Mouse (Mus musculus) neural tube, embryonic 13.5 days (tissue): Measurements from ENCODE around the gene 0610010K14Rik. TPM values are rescaled to one million over a fixed set of nuclear protein-coding genes. Genes with fewer than 3 reads are reported as not detected.

Experiments used
- ATAC-seq: fragments of 200-750 bp; cut with Nextera tagmentation; 2 replicates; pipeline ENCODE4 v1.8.0; 2017; ENCODE audit warnings: low read depth, mild to moderate bottlenecking, moderate TSS enrichment, moderate library complexity
- H3K27ac ChIP-seq: fragments of 300-500 bp; sonication (generic); replicated peaks from 2 replicates; pipeline ENCODE4 v1.5.1; 2015; ENCODE audit warnings: moderate library complexity, mild to moderate bottlenecking, inconsistent platforms
- H3K27me3 ChIP-seq: fragments of 300-500 bp; sonication (generic); 2 replicates; pipeline ENCODE4 v1.6.1; 2015; ENCODE audit warnings: mild to moderate bottlenecking, inconsistent platforms
- H3K36me3 ChIP-seq: fragments of 300-500 bp; sonication (generic); 2 replicates; pipeline ENCODE4 v1.6.1; 2015; ENCODE audit warnings: mild to moderate bottlenecking, inconsistent platforms
- H3K4me1 ChIP-seq: fragments of 300-500 bp; sonication (generic); replicated peaks from 2 replicates; pipeline ENCODE4 v1.6.1; 2015; ENCODE audit warnings: inconsistent platforms
- H3K4me2 ChIP-seq: fragments of 300-500 bp; sonication (generic); 2 replicates; pipeline ENCODE4 v1.6.1; 2015; ENCODE audit warnings: inconsistent platforms, mild to moderate bottlenecking, moderate library complexity
- H3K4me3 ChIP-seq: fragments of 300-500 bp; sonication (generic); 2 replicates; pipeline ENCODE4 v1.5.1; 2015; ENCODE audit warnings: mild to moderate bottlenecking, inconsistent platforms
- H3K9ac ChIP-seq: fragments of 300-500 bp; sonication (generic); 2 replicates; pipeline ENCODE4 v1.6.1; 2015; ENCODE audit warnings: moderate library complexity, mild to moderate bottlenecking, inconsistent platforms
- H3K9me3 ChIP-seq: fragments of 300-500 bp; sonication (generic); 2 replicates; pipeline ENCODE4 v1.6.1; 2016; ENCODE audit warnings: inconsistent platforms
- WGBS: fragments of 180-500 bp; shearing (Covaris S2); methylation state at CpG from one replicate; pipeline ENCODE4 v1.1.7; 2015; 5-methylcytosine and 5-hydroxymethylcytosine counted together
- polyA plus RNA-seq: library from polyadenylated mRNA; unstranded; fragments of >200 nt; fragmentation: Nextera tagmentation; extraction: Ambion mirVana; gene quantifications from 2 replicates; pipeline ENCODE4 v1.2.1, GENCODE M21; 2015

Gene 0610010K14Rik
- polyA plus RNA-seq, 1 experiment from 2014 or later = 174 TPM

DNA sequence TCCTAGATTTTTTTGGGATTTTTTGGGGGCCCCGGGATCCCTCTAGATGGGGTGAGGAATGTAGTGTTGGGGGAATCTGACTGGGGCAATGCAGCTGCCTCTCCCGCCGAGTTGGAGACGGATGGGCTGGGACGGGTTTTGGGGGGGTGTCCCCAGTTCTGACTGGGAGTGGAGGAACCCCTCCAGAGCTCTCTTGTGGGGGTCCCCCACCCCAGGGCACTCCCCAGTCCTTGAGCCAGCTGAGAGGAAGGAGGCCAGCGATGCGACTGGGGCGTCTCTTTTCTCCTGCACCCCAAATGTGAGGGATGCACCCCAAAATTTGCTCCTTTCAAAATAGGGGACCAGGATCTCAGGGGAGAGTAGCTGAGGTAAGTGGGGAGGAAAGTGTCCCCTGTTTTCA, 4.7 kb downstream of the 0610010K14Rik start:
- H3K9ac ChIP-seq = peak overlapping the region; percentile 71
- peaks cover 46% of the 10 kb centered on the region for H3K4me1 ChIP-seq
- 42% methylated on average over 8 of the region's 8 CpGs for WGBS
- H3K27me3 ChIP-seq = peaks cover 36% of the 10 kb centered on the region
- no peak overlapping the region for H3K27ac ChIP-seq
- H3K4me2 ChIP-seq = peak overlapping the region; percentile 53
- H3K36me3 ChIP-seq = peaks cover 20% of the 10 kb centered on the region
- no peak for ATAC-seq
- no peaks in the 10 kb centered on the region for H3K9me3 ChIP-seq
- peak overlapping the region; percentile 33 for H3K4me3 ChIP-seq

DNA sequence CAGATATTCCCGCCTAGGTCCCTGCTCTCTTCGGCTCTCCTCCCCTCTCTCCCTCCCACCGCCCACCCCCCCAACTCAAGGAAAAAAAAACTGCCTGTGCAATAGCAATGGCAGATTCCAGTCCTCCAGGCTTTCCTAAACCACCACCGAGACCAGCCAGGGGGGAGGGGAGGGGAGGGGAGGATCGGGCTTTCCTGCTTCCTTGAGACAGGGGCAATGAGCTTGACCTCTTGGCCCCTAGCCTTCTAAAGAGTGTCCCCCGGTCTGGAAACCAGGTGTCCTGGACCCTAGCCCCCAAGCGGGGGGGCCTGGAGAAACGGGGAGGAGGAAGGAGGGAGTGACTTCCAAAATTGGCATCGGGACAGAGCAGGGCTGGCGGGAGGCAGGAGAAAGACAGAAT, 5.2 kb downstream of the 0610010K14Rik start:
- WGBS = 9% methylated on average over 8 of the region's 10 CpGs
- no peak for ATAC-seq
- peaks cover 41% of the 10 kb centered on the region for H3K27me3 ChIP-seq

DNA sequence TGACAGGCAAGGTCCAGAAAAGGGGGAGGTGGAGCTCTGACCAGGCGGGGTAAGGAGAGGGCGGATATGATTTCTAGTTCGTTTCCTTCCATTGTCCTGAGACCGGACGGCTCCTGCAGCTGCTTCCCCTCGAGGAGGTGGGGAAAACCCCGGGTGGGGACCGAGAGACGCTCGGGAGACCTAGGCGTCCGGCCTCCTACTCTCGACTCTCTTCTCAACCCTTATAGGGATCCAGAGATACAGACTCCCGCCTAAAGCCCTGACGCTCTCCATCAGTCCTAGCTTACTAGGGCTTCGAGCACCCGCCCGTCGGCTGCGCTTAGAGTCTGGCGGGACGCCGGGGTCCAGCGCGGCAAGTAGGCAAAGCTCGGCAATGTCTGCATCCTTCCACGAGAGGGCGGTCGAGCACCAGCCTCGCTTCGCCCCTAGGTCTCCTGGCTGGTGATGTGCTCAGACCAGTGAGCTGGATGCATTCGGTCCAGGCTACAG, 7.4 kb downstream of the 0610010K14Rik start:
- Histone ChIP-seq H3K27me3 (peaks cover 63% of the 10 kb centered on the region), H3K36me3 (peaks cover 13% of the 10 kb centered on the region), H3K4me1 (peaks cover 45% of the 10 kb centered on the region), H3K27ac (peak overlapping the region; percentile 39; the same call in 1 of the 2 replicates), H3K9ac (no peak overlapping the region; the same call in 1 of the 2 replicates), H3K4me2 (peak overlapping the region; percentile 50), H3K9me3 (no peaks in the 10 kb centered on the region), H3K4me3 (peak overlapping the region; percentile 30; the same call in 1 of the 2 replicates)
- WGBS = 2% methylated on average over 32 of the region's 32 CpGs
- ATAC-seq = peak; percentile 19

More for the DNA sequence above, 5.2 kb downstream of the 0610010K14Rik start:
- H3K4me1 ChIP-seq = peaks cover 46% of the 10 kb centered on the region
- H3K4me2 ChIP-seq = peak overlapping the region; percentile 53
- H3K9ac ChIP-seq = peak overlapping the region; percentile 71
- H3K4me3 ChIP-seq = peak overlapping the region; percentile 33
- peaks cover 20% of the 10 kb centered on the region for H3K36me3 ChIP-seq
- no peaks in the 10 kb centered on the region for H3K9me3 ChIP-seq
- H3K27ac ChIP-seq = no peak overlapping the region

DNA sequence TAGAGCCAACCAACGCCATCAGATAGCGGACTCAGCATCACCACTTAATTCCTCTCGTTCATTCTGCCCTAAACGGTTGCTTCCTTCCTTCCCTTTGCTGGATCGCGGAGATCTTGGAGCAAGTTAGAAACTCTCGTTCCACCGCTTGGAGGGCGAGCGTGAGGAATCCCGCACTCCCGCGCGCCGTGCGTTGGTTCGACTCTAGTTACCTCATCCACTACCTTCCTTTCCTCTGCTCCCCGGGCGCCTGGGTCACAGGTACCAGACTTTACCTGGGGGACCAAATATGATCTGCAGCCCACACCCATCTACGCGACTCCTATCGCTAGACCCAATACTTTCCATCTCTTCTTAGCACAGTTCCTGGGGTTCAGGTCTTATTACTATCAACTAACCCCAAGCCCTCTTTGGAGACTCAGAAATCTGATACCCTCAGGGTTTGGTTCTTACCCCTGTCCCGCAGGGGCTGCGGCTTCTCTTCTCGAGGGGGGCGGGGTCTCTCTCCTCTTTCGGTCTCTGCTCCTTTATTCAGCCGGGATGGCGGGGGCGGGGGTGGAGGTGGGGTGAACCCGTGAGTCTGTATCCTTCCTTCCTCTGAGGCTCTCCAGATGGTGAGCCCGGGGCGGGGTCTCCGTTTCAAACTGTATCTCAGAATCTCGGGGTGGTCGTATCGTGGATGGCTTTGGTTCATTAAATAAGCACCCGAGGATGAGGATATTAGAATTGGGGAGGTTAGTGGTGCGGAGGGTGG, 8.3 kb downstream of the 0610010K14Rik start, which contains the start of gene Bcl6b:
Gene Bcl6b (minus strand): TSS at position 539 of the 751 bp plus-strand sequence.
- peak within 1 kb of the TSS; percentile 35 for H3K9ac ChIP-seq

DNA sequence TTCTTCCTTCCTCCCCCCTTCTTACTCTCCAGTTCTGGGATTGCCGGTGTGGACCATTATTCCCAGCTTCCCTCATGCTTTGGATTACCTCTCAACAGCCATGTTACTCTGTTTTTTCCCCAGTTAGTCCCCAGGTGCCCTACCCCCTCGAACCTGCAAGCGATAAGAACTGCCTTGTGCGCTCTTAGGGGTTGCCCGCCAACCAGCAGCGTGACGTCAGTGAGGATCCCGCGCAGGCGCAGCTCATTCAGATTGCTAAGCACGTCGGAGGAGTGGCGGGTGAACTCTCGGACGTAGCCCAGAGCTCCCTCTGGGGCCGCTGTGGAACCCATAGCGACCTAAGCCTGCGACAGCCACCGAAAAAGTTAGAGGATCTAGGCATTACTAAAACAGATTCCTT, 8.9 kb downstream of the 0610010K14Rik start:
- Histone ChIP-seq H3K9me3 (no peaks in the 10 kb centered on the region), H3K4me2 (peak overlapping the region; percentile 50), H3K27me3 (peaks cover 78% of the 10 kb centered on the region), H3K4me3 (peak overlapping the region; percentile 30), H3K9ac (peak overlapping the region; percentile 35; the same call in 1 of the 2 replicates), H3K4me1 (peaks cover 45% of the 10 kb centered on the region), H3K27ac (peak overlapping the region; percentile 33), H3K36me3 (no peaks in the 10 kb centered on the region)
- WGBS = under 1% methylated on average over 19 of the region's 19 CpGs
- ATAC-seq = peak; percentile 46; the same call in 1 of the 2 replicates

More for the DNA sequence above, 8.3 kb downstream of the 0610010K14Rik start, which contains the start of gene Bcl6b:
- WGBS = 3% methylated on average over 39 of the region's 39 CpGs
- H3K4me1 ChIP-seq = peaks cover 45% of the 10 kb centered on the region
- H3K4me2 ChIP-seq = peak within 1 kb of the TSS; percentile 50
- ATAC-seq = no peak
- peak within 1 kb of the TSS; percentile 39 for H3K27ac ChIP-seq
- H3K27me3 ChIP-seq = peaks cover 72% of the 10 kb centered on the region
- peaks cover 4% of the 10 kb centered on the region for H3K36me3 ChIP-seq
- no peaks in the 10 kb centered on the region for H3K9me3 ChIP-seq
- peak within 1 kb of the TSS; percentile 30 for H3K4me3 ChIP-seq

DNA sequence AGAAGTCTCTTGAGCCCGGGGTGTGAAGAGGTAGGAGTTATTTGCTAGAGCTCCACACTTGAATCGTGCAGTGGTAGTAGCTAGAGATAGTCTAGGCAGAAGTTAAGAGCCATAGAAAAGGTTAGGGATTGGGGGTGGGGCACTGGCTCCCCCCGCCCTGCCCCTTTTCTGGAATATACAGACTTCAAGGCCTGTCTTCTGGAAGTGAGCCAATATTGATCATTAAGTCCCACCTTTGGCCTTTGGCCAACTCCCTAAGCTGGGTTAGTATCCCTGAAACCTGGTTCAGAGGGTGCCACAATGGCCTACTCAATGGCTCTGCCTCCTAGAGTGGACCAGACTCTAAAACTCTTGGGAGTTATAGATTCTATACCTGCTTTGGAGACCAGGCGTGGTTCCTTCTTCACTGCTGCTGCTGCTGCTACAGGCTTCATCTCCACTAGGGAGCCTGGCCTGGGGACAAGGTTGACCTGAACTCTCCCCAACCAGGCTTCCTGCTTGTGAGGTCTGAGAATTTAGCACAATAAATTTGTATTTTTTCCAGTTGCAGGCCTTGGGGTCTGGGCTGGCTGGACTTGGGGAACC, 10.0 kb downstream of the 0610010K14Rik start:
- Histone ChIP-seq H3K9me3 (no peaks in the 10 kb centered on the region), H3K4me2 (peak overlapping the region; percentile 50), H3K27ac (no peak overlapping the region), H3K9ac (peak overlapping the region; percentile 31; the same call in 1 of the 2 replicates), H3K36me3 (no peaks in the 10 kb centered on the region), H3K4me1 (peaks cover 40% of the 10 kb centered on the region), H3K27me3 (peaks cover 83% of the 10 kb centered on the region), H3K4me3 (peak overlapping the region; percentile 30; the same call in 1 of the 2 replicates)
- WGBS = 90% methylated on average over 4 of the region's 4 CpGs
- no peak for ATAC-seq

DNA sequence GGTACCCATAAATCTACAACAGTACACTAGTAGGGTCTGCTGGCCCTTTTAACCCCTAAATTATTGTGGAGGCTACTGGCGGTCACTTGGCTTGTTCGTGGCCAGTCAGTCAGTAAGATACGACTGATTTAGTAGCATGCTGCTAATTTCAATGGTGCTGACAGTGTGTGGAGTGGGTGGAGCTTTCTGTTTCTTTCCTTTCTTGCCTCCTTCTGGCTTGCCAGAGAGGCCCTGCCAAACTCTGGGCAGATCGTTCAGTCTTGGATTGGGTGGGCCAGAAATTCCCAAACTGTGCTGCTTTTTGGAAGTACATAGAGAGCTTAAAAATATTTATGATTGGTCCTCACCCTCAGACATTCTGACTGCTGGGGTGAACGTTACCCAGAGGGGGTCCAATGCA, 10.6 kb downstream of the 0610010K14Rik start:
- H3K4me3 ChIP-seq = peak overlapping the region; percentile 25
- H3K9me3 ChIP-seq = no peaks in the 10 kb centered on the region
- peak overlapping the region; percentile 50 for H3K4me2 ChIP-seq
- H3K36me3 ChIP-seq = no peaks in the 10 kb centered on the region
- peaks cover 83% of the 10 kb centered on the region for H3K27me3 ChIP-seq
- H3K9ac ChIP-seq = peak overlapping the region; percentile 52
- 24% methylated on average over 5 of the region's 5 CpGs for WGBS
- peaks cover 40% of the 10 kb centered on the region for H3K4me1 ChIP-seq
- no peak for ATAC-seq
- no peak overlapping the region for H3K27ac ChIP-seq

DNA sequence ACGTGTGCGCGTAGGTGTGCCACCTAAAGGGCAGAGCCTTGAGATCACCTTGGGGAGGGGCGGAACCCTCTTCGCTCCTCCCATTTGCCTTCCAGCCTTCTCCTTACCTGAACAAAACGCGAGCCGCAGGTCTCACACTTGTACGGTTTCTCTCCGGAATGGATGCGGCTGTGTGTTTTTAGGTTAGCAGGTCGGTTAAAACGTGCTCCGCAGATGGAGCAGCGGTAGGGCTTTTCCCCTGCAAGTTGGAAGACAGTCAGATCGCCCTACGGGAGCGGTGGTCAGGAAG, 11.2 kb downstream of the 0610010K14Rik start:
- WGBS = 7% methylated on average over 18 of the region's 18 CpGs
- peaks cover 46% of the 10 kb centered on the region for H3K4me1 ChIP-seq
- peak overlapping the region; percentile 52 for H3K9ac ChIP-seq

DNA sequence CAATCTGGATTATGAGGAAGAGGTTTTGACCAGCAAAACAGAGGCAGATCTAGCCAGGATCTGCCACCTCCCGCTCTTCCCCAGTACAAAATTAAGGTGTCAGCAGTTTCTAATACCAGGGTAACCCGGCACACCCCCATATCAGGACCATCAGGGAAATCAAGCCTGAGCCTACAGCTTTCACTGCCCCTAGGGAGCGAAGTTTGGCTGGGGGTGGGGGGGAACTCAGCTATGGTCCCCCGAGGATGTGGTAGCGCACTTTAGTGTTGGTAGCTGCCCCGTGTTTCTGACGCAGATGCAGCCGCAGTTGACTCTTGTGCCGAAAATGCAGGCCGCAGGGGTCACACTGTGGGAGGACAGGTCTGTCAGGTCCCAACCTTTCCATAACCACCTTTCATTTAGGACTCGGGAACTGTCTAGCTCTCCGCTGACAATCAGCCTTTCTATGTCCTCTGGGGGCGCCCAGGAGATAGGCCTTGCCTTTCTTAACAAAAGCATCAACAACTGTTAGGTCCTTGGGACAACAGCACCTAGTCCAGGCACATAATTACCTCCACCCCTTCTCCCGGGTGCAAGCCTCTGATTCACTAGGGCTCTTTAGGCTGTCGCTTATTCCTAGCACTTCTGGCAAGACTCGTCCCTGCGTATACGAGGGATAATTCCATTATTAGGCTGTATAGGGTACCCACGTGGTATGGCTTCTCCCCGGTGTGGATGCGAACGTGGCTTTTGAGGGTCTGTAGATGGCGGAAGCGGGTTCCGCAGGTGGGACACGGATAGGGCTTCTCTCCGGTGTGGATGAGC, 11.7 kb downstream of the 0610010K14Rik start:
- no peak for ATAC-seq
- Histone ChIP-seq H3K36me3 (no peaks in the 10 kb centered on the region), H3K27me3 (peaks cover 76% of the 10 kb centered on the region), H3K4me3 (peak overlapping the region; percentile 25), H3K27ac (0 out of 2 replicates have a peak overlapping the region, but pooled peaks have one; percentile 9), H3K4me1 (peaks cover 49% of the 10 kb centered on the region), H3K4me2 (peak overlapping the region; percentile 50), H3K9ac (peak overlapping the region; percentile 52), H3K9me3 (no peaks in the 10 kb centered on the region)
- 19% methylated on average over 27 of the region's 27 CpGs for WGBS

More for the DNA sequence above, 11.2 kb downstream of the 0610010K14Rik start:
- no peaks in the 10 kb centered on the region for H3K36me3 ChIP-seq
- H3K27ac ChIP-seq = 0 out of 2 replicates have a peak overlapping the region, but pooled peaks have one; percentile 9
- peaks cover 80% of the 10 kb centered on the region for H3K27me3 ChIP-seq
- ATAC-seq = no peak
- no peaks in the 10 kb centered on the region for H3K9me3 ChIP-seq
- peak overlapping the region; percentile 25 for H3K4me3 ChIP-seq
- peak overlapping the region; percentile 50 for H3K4me2 ChIP-seq

DNA sequence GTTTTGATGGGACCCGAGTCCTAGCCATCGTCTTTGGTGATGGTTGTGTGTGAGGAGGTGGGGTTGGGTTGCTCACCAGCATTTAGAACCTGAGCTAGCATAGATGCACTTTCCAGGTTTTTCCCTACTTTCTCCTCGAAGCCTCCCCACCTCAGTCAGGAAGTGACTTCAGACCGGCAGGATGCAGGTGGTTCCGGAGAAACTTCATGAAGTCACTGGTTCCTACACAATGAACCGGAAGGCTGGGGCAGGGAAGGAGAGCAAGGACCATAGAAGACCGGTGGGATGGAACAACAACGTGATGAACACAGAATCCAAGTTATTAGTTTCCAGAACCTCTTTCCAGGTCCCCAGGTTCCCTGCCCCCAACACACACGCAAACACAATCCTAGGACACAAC, 14.0 kb downstream of the 0610010K14Rik start:
- 91% methylated on average over 9 of the region's 9 CpGs for WGBS
- Histone ChIP-seq H3K4me2 (no peak overlapping the region), H3K9ac (no peak overlapping the region), H3K4me3 (no peak overlapping the region), H3K9me3 (no peaks in the 10 kb centered on the region), H3K4me1 (peaks cover 48% of the 10 kb centered on the region), H3K27me3 (peaks cover 54% of the 10 kb centered on the region), H3K36me3 (no peaks in the 10 kb centered on the region), H3K27ac (peak overlapping the region; percentile 34; the same call in 1 of the 2 replicates)
- ATAC-seq = no peak

DNA sequence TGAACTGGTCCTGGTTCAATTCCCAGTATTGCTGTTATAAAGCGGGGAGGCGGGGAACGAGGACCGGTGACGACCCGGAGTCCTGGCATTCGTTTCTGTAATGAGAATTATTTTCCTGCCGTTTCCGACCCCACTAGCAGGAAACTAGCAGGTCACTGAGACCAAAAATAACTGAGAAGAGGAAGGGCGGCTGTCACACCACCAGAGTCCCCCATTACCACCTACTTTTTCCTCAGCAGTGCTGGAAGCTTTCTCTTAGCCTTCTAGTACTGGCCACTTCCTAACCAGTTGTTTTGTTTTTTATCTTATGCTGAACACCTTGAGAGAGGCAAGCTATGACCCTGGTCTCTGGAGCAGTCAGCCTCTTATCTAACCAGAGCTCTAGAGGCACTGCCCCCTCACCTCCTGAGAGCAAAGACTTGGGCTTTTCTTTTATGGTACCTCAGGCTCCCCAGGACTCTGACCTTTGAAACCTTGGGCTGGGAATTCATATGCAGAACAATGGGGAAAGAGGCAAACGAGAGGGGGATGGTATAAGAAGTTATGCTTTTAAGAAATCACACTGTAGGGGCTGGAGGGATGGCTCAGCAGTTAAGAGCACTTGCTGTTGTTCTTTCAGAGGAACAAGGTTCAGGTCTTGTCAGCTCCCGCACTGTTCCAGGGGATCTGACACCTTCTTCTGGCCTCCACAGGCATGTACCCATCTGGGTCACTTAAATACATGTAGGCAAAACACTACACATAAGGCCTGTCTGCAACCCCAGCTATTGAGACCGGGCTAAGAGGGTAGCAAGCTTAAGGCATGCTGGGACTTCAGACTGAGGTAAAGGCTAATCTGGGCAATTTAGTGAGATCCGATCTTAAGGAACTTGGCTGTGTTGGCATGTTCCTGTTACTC, 15.9 kb downstream of the 0610010K14Rik start:
- Histone ChIP-seq H3K4me1 (peaks cover 51% of the 10 kb centered on the region), H3K27ac (peak overlapping the region; percentile 93), H3K9ac (peak overlapping the region; percentile 83), H3K4me2 (peak overlapping the region; percentile 88), H3K36me3 (peaks cover 17% of the 10 kb centered on the region), H3K4me3 (peak overlapping the region; percentile 53), H3K9me3 (no peaks in the 10 kb centered on the region), H3K27me3 (peaks cover 51% of the 10 kb centered on the region)
- 10% methylated on average over 14 of the region's 14 CpGs for WGBS
- ATAC-seq = no peak
